Mouse (Mus musculus) stomach, postnatal 0 days (tissue): ENCODE results near the gene Wasf2. TPM values are rescaled to one million over a fixed set of nuclear protein-coding genes. Genes with fewer than 3 reads are reported as not detected.
A peak's percentile ranks its signal among the peaks of the same experiment; 100 is the strongest.

Experiments
- ATAC-seq: fragments of 200-750 bp; cut with Nextera tagmentation; 2 replicates; pipeline ENCODE4 v1.8.0; 2017; ENCODE audit not compliant: low FRiP score, low TSS enrichment
- DNase-seq: peaks from one replicate; pipeline ENCODE4 v3.0.0-alpha.2; 2016; ENCODE audit warnings: low spot score
- H3K27ac ChIP-seq: fragments of 300-500 bp; sonication (generic); replicated peaks from 2 replicates; pipeline ENCODE4 v1.5.1; 2014; ENCODE audit warnings: mild to moderate bottlenecking, control low read depth
- H3K27me3 ChIP-seq: fragments of 300-500 bp; sonication (generic); 2 replicates; pipeline ENCODE4 v1.6.1; 2014; ENCODE audit warnings: low read length; ENCODE audit not compliant: control insufficient read depth, insufficient read depth
- H3K36me3 ChIP-seq: fragments of 300-500 bp; sonication (generic); 2 replicates; pipeline ENCODE4 v1.6.1; 2014; ENCODE audit warnings: low read length, mixed read lengths; ENCODE audit not compliant: control insufficient read depth, insufficient read depth
- H3K4me1 ChIP-seq: fragments of 300-500 bp; sonication (generic); replicated peaks from 2 replicates; pipeline ENCODE4 v1.6.1; 2014; ENCODE audit warnings: antibody characterized with exemption; ENCODE audit not compliant: control insufficient read depth, insufficient read depth
- H3K4me2 ChIP-seq: fragments of 300-500 bp; sonication (generic); replicated peaks from 2 replicates; pipeline ENCODE4 v1.6.1; 2014; ENCODE audit warnings: low read depth, mild to moderate bottlenecking, control low read depth, moderate library complexity
- H3K4me3 ChIP-seq: fragments of 300-500 bp; sonication (generic); 2 replicates; pipeline ENCODE4 v1.5.1; 2014; ENCODE audit warnings: low read depth, low read length, control low read depth
- H3K9ac ChIP-seq: fragments of 300-500 bp; sonication (generic); 2 replicates; pipeline ENCODE4 v1.6.1; 2014; ENCODE audit warnings: mild to moderate bottlenecking, low read length, control low read depth, mixed read lengths
- H3K9me3 ChIP-seq: fragments of 300-500 bp; sonication (generic); 2 replicates; pipeline ENCODE4 v1.6.1; 2016; ENCODE audit warnings: low read length; ENCODE audit not compliant: control insufficient read depth
- CTCF ChIP-seq: IDR thresholded peaks from 2 replicates; pipeline ENCODE4 v1.5.1; 2016; ENCODE audit warnings: antibody characterized with exemption, low read depth, mild to moderate bottlenecking, moderate library complexity
- EP300 ChIP-seq: optimal IDR thresholded peaks from 2 replicates; pipeline ENCODE3; 2016; ENCODE audit warnings: antibody characterized with exemption
- WGBS: fragments of 180-500 bp; shearing (Covaris S2); extraction: QIAGEN DNeasy Blood & Tissue Kit; methylation state at CpG from one replicate; pipeline ENCODE4 v1.1.7; 2014; 5-methylcytosine and 5-hydroxymethylcytosine counted together
- polyA plus RNA-seq: library from polyadenylated mRNA; unstranded; fragments of >200 nt; fragmentation: Nextera tagmentation; extraction: Ambion mirVana; gene quantifications from 2 replicates; pipeline ENCODE4 v1.2.1, GENCODE M21; 2015

The Wasf2 gene
- polyA plus RNA-seq, 1 experiment from 2014 or later = 84.2 TPM

DNA sequence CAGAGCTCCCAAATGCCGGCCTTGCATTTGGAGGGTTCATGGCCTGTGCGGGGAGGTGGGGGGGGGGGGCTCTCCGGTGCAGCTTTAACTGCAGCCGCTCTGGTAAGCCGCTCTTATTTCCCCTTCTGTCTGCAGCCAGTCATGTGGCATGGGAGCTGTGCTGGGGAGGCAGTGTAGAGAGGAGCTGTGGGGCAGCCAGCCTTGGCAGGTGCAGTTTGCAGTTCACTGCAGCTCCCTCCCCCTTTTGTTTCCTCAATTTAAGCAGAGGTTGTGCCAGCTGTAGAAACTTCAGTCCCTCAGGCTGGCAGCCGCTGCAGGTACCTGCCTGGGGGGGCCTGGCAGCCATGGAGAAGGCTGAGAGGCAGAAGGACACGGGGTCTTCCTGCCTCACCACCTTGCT, 66.5 kb downstream of the Wasf2 start:
- Histone ChIP-seq H3K27me3 (no peaks in the 10 kb centered on the region), H3K27ac (peak overlapping the region; percentile 36; the same call in 1 of the 2 replicates), H3K4me1 (peaks cover 16% of the 10 kb centered on the region), H3K4me2 (no peak overlapping the region), H3K9me3 (no peaks in the 10 kb centered on the region), H3K9ac (no peak overlapping the region), H3K36me3 (peaks cover 19% of the 10 kb centered on the region), H3K4me3 (no peak overlapping the region)
- DNase-seq (no peak), ATAC-seq (no peak)
- WGBS = 40% methylated on average over 7 of the region's 7 CpGs
- no peak for TF ChIP-seq CTCF
- no peak for TF ChIP-seq EP300

DNA sequence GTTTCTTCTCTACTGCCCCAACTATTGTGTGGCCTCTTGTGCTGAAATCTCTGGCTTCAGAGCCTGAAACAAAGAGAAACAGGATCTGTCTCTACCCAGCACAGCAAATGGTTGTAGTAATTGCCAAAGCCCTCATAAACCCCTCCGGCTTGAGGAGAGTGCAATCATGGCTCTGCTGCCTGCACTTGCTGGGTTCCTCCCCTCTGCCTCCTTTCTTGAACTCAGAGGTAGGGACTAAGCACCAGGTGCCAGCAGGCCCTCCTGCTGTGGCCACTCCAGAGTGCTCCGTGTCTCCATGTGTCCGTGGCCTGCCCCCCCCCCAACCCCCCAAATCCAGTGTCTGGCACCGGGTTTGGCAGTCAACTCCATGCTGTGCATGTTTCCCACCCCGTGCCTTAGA, 67.0 kb downstream of the Wasf2 start:
- Histone ChIP-seq H3K4me2 (no peak overlapping the region), H3K27me3 (no peaks in the 10 kb centered on the region), H3K9me3 (no peaks in the 10 kb centered on the region), H3K27ac (peak overlapping the region; percentile 70), H3K4me3 (no peak overlapping the region), H3K9ac (no peak overlapping the region; the same call in 1 of the 2 replicates), H3K36me3 (peaks cover 16% of the 10 kb centered on the region; the same call in 1 of the 2 replicates), H3K4me1 (peaks cover 16% of the 10 kb centered on the region)
- TF ChIP-seq CTCF (no peak), EP300 (no peak)
- no peak for DNase-seq
- WGBS = 39% methylated on average over 5 of the region's 5 CpGs
- ATAC-seq = no peak

DNA sequence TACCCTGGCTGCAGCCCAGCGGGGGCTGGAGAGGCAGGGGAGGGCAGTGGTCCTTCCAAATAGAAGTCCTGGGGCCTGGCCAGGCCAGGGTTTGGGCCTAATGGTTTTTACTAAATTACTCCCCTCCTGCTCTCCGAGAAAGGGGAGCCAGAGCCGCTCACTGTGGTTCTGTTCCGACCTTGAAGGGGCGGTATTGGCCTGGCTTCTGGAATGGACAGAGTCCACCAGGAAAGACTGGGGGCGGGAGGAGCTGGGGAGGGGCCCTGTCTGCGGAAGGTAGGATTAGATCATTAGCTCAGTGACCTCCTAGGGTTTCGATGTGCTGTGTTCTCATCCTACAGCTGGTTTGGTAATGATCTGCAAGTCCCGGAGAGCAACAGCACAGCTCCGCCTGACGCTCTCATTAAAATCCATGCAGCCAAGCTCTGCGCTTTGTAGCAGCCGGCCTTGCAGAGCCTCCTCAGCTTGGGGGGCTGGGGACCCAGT, 67.5 kb downstream of the Wasf2 start:
- Histone ChIP-seq H3K4me2 (no peak overlapping the region), H3K36me3 (peaks cover 16% of the 10 kb centered on the region; the same call in 1 of the 2 replicates), H3K9me3 (no peaks in the 10 kb centered on the region), H3K27me3 (no peaks in the 10 kb centered on the region), H3K27ac (peak overlapping the region; percentile 70), H3K4me1 (peaks cover 16% of the 10 kb centered on the region), H3K4me3 (no peak overlapping the region), H3K9ac (peak overlapping the region; percentile 18; the same call in 1 of the 2 replicates)
- TF ChIP-seq CTCF = no peak
- no peak for TF ChIP-seq EP300
- DNase-seq (peak; percentile 45), ATAC-seq (no peak)
- WGBS = 37% methylated on average over 13 of the region's 13 CpGs

DNA sequence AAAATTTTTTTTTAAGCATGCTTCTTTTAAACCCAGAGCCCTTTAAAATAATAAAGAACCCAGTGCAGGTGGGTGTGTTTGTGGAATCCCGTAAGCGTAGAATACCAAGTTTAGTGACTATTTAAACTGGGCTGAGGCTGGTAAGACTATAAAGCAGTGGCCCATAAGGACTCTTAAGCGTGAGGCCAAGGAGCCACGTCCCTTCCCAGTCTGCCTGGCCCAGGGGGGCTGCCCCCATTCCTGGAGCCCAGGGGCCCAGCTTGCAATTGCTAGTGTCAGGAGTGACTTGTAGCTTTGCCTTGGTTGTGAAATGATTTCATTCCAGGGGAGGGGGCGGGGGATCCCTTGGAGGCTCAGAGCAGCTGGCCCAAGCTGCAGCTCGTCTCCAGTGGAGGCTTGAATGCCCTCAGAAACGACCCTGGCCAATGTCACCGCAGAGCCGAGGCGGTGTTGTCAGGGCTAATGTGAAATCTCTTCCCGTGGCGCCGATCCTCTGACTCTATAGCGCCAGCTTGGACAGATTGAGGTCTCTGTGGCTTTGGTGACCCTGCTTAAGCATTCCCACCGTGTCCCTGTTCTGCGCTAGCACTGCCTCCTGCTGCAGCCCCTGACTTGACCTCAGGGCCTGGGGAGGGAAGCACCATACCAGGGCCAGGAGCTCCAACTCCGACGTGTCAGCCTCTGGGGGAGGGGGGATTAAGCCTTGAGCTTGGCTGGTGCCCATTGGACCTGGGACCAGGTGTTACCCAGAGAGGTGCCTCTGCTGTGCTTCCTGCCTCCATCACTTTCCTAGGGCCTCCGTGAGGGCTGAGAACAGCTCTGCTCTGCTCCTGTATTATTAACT, 68.3 kb downstream of the Wasf2 start:
- ATAC-seq = no peak; the same call in 1 of the 2 replicates

DNA sequence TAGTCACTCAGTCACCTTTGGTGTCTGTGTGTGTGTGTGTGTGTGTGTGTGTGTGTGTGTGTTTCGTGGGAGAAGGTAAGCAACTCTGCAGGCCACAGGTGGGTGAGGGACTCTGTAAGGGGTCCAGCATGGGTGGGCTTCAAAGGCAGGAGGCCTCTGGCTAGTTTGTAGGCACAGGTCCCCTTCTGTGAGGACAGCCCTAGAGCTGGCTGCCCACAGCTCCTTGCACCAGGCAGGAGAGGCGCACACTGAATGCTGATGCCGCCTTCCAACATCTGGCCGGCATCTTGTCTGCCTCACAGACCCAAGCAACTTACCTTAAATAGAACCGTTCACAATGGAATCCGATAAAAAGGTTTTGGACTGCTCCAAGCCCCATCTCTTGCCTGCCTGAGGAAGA, 69.4 kb downstream of the Wasf2 start:
- 0 out of 2 replicates have a peak overlapping the region, but pooled peaks have one; percentile 38 for H3K9ac ChIP-seq
- DNase-seq = no peak
- no peaks in the 10 kb centered on the region for H3K27me3 ChIP-seq
- H3K27ac ChIP-seq = peak overlapping the region; percentile 82
- ATAC-seq = no peak
- 58% methylated on average over 6 of the region's 6 CpGs for WGBS
- H3K36me3 ChIP-seq = peaks cover 11% of the 10 kb centered on the region; the same call in 1 of the 2 replicates
- peaks cover 16% of the 10 kb centered on the region for H3K4me1 ChIP-seq
- TF ChIP-seq CTCF = no peak
- no peak overlapping the region for H3K4me3 ChIP-seq
- no peaks in the 10 kb centered on the region for H3K9me3 ChIP-seq
- H3K4me2 ChIP-seq = no peak overlapping the region; the same call in 1 of the 2 replicates

More for the DNA sequence above, 68.3 kb downstream of the Wasf2 start:
- Histone ChIP-seq H3K4me3 (no peak overlapping the region), H3K4me1 (peaks cover 16% of the 10 kb centered on the region), H3K9me3 (no peaks in the 10 kb centered on the region), H3K27ac (peak overlapping the region; percentile 70), H3K9ac (peak overlapping the region; percentile 18; the same call in 1 of the 2 replicates), H3K4me2 (no peak overlapping the region), H3K36me3 (peaks cover 14% of the 10 kb centered on the region; the same call in 1 of the 2 replicates), H3K27me3 (no peaks in the 10 kb centered on the region)
- TF ChIP-seq EP300 (no peak), CTCF (no peak)
- WGBS = 36% methylated on average over 19 of the region's 19 CpGs
- DNase-seq = peak; percentile 35

DNA sequence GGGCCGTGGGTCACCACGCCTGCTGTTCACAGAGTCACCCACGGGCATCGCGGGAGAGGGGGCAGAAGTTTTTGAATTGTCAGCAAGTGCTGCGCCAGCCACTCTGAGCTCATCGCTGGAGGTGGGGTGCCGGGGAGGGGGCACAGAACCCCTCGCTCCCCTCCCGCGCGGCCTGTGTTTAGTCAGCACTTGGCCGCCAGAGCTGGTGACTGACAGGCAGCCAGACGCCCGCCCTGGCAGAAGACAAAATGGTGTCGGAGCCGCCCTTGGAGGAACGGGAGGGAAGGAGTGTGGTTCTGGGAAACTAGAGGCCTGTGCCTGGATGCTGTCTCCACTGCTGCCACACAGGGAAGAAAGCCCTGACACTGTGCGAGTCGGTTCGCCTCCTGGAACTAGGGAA, 70.0 kb downstream of the Wasf2 start:
- TF ChIP-seq EP300 (no peak), CTCF (no peak)
- ATAC-seq (0 out of 2 replicates have a peak, but pooled peaks have one; percentile 1), DNase-seq (peak; percentile 53)
- Histone ChIP-seq H3K9ac (peak overlapping the region; percentile 38; the same call in 1 of the 2 replicates), H3K27ac (peak overlapping the region; percentile 82), H3K36me3 (peaks cover 11% of the 10 kb centered on the region; the same call in 1 of the 2 replicates), H3K4me1 (peaks cover 16% of the 10 kb centered on the region), H3K4me3 (no peak overlapping the region), H3K27me3 (no peaks in the 10 kb centered on the region), H3K9me3 (no peaks in the 10 kb centered on the region), H3K4me2 (peak overlapping the region; percentile 20)
- WGBS = 31% methylated on average over 21 of the region's 21 CpGs
